Mouse (Mus musculus) cerebellum, adult 8-10 months (tissue): ENCODE data around the gene Trmu.

ENCODE experiments used
- DNase-seq: peaks from one replicate; pipeline ENCODE4 v3.0.0; 2022

The Trmu gene

GRCm38 (mm10) chr15:85899396-85899795 lies 20.3 kb downstream of the Trmu start:
- no peak for DNase-seq

GRCm38 (mm10) chr15:85900318-85900717 lies 21.2 kb downstream of the Trmu start:
- DNase-seq = no peak

GRCm38 (mm10) chr15:85900801-85901200 lies 21.7 kb downstream of the Trmu start:
- no peak for DNase-seq

GRCm38 (mm10) chr15:85902505-85902904 lies 23.4 kb downstream of the Trmu start:
- no peak for DNase-seq

GRCm38 (mm10) chr15:85903826-85904225 lies 24.7 kb downstream of the Trmu start:
- DNase-seq = no peak

GRCm38 (mm10) chr15:85908660-85909491 lies 29.8 kb downstream of the Trmu start:
- DNase-seq = no peak

- no peak for DNase-seq
These were observed 30.3 kb downstream of the Trmu start for GRCm38 (mm10) chr15:85909492-85909829.

GRCm38 (mm10) chr15:85909931-85910330 lies 30.8 kb downstream of the Trmu start:
- no peak for DNase-seq

GRCm38 (mm10) chr15:85913605-85914004 lies 34.5 kb downstream of the Trmu start:
- DNase-seq = no peak

GRCm38 (mm10) chr15:85919191-85919891 lies 40.2 kb downstream of the Trmu start:
- DNase-seq = no peak

- DNase-seq = no peak
These were observed 40.8 kb downstream of the Trmu start for GRCm38 (mm10) chr15:85919892-85920248.

GRCm38 (mm10) chr15:85921855-85922254 lies 42.7 kb downstream of the Trmu start:
- DNase-seq = no peak

GRCm38 (mm10) chr15:85928161-85928560 lies 49.0 kb downstream of the Trmu start:
- DNase-seq = no peak

- DNase-seq = no peak
These were observed 56.5 kb downstream of the Trmu start for GRCm38 (mm10) chr15:85935627-85936049.
